Mouse (Mus musculus) embryonic facial prominence, embryonic 12.5 days (tissue): ENCODE data around the gene Ms4a4c. TPM values are rescaled to one million over a fixed set of nuclear protein-coding genes. Genes with fewer than 3 reads are reported as not detected.

Experiments
- ATAC-seq: fragments of 200-750 bp; cut with Nextera tagmentation; 2 replicates; pipeline ENCODE4 v1.8.0; 2017; ENCODE audit not compliant: insufficient number of reproducible peaks, insufficient read depth, low FRiP score, low TSS enrichment
- H3K27ac ChIP-seq: fragments of 300-500 bp; sonication (generic); 2 replicates; pipeline ENCODE4 v1.5.1; 2016; ENCODE audit warnings: mild to moderate bottlenecking
- H3K27me3 ChIP-seq: fragments of 300-500 bp; sonication (generic); 2 replicates; pipeline ENCODE4 v1.6.1; 2016; ENCODE audit warnings: mild to moderate bottlenecking, moderate library complexity
- H3K36me3 ChIP-seq: fragments of 300-500 bp; sonication (generic); 2 replicates; pipeline ENCODE4 v1.6.1; 2016; ENCODE audit warnings: mild to moderate bottlenecking
- H3K4me1 ChIP-seq: fragments of 300-500 bp; sonication (generic); 2 replicates; pipeline ENCODE4 v1.6.1; 2016
- H3K4me2 ChIP-seq: fragments of 300-500 bp; sonication (generic); replicated peaks from 2 replicates; pipeline ENCODE4 v1.6.1; 2016; ENCODE audit warnings: mild to moderate bottlenecking, moderate library complexity
- H3K4me3 ChIP-seq: fragments of 300-500 bp; sonication (generic); 2 replicates; pipeline ENCODE4 v1.5.1; 2016; ENCODE audit warnings: mild to moderate bottlenecking
- H3K9ac ChIP-seq: fragments of 300-500 bp; sonication (generic); 2 replicates; pipeline ENCODE4 v1.6.1; 2016; ENCODE audit warnings: mild to moderate bottlenecking, moderate library complexity
- H3K9me3 ChIP-seq: fragments of 300-500 bp; sonication (generic); 2 replicates; pipeline ENCODE4 v1.6.1; 2016; ENCODE audit warnings: mild to moderate bottlenecking, moderate library complexity
- WGBS: fragments of 180-500 bp; shearing (Covaris S2); methylation state at CpG from one replicate; pipeline ENCODE4 v1.1.7; 2016; 5-methylcytosine and 5-hydroxymethylcytosine counted together
- polyA plus RNA-seq: library from polyadenylated mRNA; unstranded; fragments of >200 nt; fragmentation: Nextera tagmentation; extraction: Ambion mirVana; gene quantifications from 2 replicates; pipeline ENCODE4 v1.2.1, GENCODE M21; 2016

The Ms4a4c gene
- 0.43 and 0.57 TPM in 2 replicates for polyA plus RNA-seq

- no peaks in the 10 kb centered on the region for H3K9me3 ChIP-seq
- ATAC-seq = no peak
- no peak within 1 kb of the TSS for H3K4me3 ChIP-seq
- no peaks in the 10 kb centered on the region for H3K36me3 ChIP-seq
- H3K27ac ChIP-seq = no peak within 1 kb of the TSS
- no peaks in the 10 kb centered on the region for H3K4me1 ChIP-seq
- no peak within 1 kb of the TSS for H3K9ac ChIP-seq
- no peak within 1 kb of the TSS for H3K4me2 ChIP-seq
- no peaks in the 10 kb centered on the region for H3K27me3 ChIP-seq
- 86% methylated on average over 3 of the region's 3 CpGs for WGBS
Measured at GRCm38 (mm10) chr19:11404527-11404926, at the start of gene Ms4a4c. Ms4a4c (plus strand) TSS chr19:11404770.

DNA sequence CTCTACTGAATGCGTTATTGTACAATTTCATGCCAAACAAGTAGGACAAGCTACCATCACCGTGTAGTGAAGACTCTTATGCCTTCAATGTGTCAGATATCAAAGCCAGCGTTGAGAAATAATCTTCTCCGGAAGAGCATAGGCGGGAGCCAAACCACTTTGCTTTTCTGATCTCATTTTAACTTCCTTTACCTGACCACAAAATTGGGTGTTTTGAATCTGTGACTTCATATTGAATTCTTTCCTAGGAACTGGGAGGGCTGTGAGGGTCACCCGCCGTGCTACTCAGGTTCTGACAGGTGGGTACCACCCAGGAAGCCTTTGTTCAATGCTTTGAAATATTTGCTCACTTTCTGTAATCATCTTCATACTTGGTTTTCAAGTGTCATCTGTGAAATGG, 48.8 kb upstream of the Ms4a4c start:
- H3K4me3 ChIP-seq = no peak overlapping the region
- no peaks in the 10 kb centered on the region for H3K4me1 ChIP-seq
- H3K4me2 ChIP-seq = no peak overlapping the region
- no peaks in the 10 kb centered on the region for H3K27me3 ChIP-seq
- H3K9ac ChIP-seq = no peak overlapping the region
- no peaks in the 10 kb centered on the region for H3K36me3 ChIP-seq
- no peaks in the 10 kb centered on the region for H3K9me3 ChIP-seq
- no peak for ATAC-seq
- 81% methylated on average over 7 of the region's 7 CpGs for WGBS
- H3K27ac ChIP-seq = no peak overlapping the region

DNA sequence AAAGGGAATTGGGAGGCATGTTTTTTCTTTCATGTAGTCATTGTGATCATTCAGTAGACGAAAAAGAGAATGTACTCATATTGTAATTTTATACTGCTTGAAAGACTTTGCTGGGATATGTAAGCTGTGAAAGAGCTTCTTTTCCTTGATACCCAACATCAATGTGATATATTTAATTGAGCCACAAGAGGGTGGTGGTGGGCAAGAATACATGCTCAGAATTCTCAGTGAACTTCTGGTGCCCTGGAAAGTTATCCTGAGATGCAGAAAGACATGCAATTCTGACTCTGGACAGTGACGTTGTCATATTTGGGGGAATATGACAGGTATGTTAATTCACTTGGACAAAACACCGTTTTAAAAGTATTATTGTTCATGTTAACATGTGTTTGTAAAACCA, 44.5 kb upstream of the Ms4a4c start:
- no peak for ATAC-seq
- WGBS = 53% methylated on average over 3 of the region's 3 CpGs
- no peaks in the 10 kb centered on the region for H3K36me3 ChIP-seq

DNA sequence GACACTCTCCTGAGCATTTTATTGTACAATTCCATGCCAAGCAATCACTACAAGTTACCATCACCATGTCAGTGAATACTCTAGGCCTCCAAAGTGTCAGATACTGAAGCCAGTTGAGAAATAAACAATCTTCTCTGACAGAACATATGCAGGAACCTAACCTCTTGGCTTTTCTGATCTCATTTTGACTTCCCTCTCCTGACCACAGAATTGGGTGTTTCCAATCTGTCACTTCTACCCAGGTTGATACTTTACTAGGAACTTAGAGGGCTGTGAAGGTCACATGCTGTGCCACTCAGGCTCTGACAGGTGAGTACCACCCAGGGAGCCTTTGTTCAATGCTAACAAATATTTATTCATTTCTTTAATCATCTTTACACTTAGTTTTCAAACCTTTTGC, 42.6 kb upstream of the Ms4a4c start:
- Histone ChIP-seq H3K9me3 (no peaks in the 10 kb centered on the region), H3K27me3 (no peaks in the 10 kb centered on the region), H3K4me1 (no peaks in the 10 kb centered on the region), H3K27ac (no peak overlapping the region), H3K4me2 (no peak overlapping the region), H3K4me3 (no peak overlapping the region), H3K36me3 (no peaks in the 10 kb centered on the region), H3K9ac (no peak overlapping the region)
- ATAC-seq = no peak

More for the DNA sequence above, 44.5 kb upstream of the Ms4a4c start:
- Histone ChIP-seq H3K9me3 (no peaks in the 10 kb centered on the region), H3K27me3 (no peaks in the 10 kb centered on the region), H3K9ac (no peak overlapping the region), H3K27ac (no peak overlapping the region), H3K4me3 (no peak overlapping the region), H3K4me1 (no peaks in the 10 kb centered on the region), H3K4me2 (no peak overlapping the region)

GRCm38 (mm10) chr19:11368310-11368709, 36.3 kb upstream of the Ms4a4c start:
- H3K4me2 ChIP-seq = no peak overlapping the region
- ATAC-seq = no peak
- 82% methylated on average over 3 of the region's 3 CpGs for WGBS
- no peak overlapping the region for H3K9ac ChIP-seq
- H3K9me3 ChIP-seq = no peaks in the 10 kb centered on the region
- no peak overlapping the region for H3K27ac ChIP-seq
- H3K27me3 ChIP-seq = no peaks in the 10 kb centered on the region
- H3K36me3 ChIP-seq = no peaks in the 10 kb centered on the region
- no peaks in the 10 kb centered on the region for H3K4me1 ChIP-seq
- H3K4me3 ChIP-seq = no peak overlapping the region

DNA sequence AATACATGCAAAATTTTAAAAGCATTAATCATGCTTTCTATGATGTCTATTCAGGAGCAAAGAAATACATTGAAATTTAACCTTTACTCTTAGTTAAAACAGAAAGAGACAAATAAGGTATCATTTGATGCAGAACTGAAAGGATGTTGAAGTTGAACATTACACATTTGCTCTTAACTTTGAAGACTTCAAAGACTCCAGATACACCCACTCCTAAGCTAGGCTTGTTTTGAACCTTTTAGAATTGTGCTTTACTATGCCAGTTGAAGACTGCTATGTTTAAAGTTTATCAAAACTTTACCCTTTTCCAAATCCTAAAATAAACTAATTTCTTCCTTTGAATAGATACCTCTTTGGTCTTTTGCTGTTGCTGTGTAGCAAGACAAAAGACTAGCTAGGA, 33.4 kb upstream of the Ms4a4c start:
- Histone ChIP-seq H3K27me3 (no peaks in the 10 kb centered on the region), H3K36me3 (no peaks in the 10 kb centered on the region), H3K4me2 (no peak overlapping the region), H3K4me1 (no peaks in the 10 kb centered on the region), H3K9me3 (no peaks in the 10 kb centered on the region), H3K27ac (no peak overlapping the region), H3K9ac (no peak overlapping the region), H3K4me3 (no peak overlapping the region)
- no peak for ATAC-seq

DNA sequence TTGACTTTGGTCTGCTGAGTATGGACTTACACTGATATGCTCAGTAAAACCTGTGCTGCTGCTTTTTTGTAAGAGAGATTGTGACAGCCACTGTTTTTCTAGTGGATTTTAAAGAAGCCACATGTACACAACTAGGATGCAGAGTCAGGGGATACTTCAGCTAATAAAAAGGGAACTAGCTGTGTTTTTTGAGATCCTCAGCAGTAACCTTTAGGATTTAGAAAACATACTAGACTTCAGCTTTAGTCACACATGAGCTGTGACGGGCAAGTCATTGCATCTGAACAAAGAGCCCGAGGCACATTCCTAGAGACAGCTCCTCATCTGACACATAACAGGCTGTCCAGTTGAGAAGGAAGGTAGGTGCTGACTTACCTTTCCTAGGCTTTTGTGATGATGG, 29.3 kb upstream of the Ms4a4c start, which contains the start of gene Ms4a4a:
Gene Ms4a4a (plus strand): TSS at position 251 of the 400 bp plus-strand sequence.
- no peak for ATAC-seq
- Histone ChIP-seq H3K9me3 (no peaks in the 10 kb centered on the region), H3K36me3 (no peaks in the 10 kb centered on the region), H3K4me1 (no peaks in the 10 kb centered on the region), H3K9ac (no peak within 1 kb of the TSS), H3K27ac (no peak within 1 kb of the TSS), H3K27me3 (no peaks in the 10 kb centered on the region), H3K4me2 (no peak within 1 kb of the TSS), H3K4me3 (no peak within 1 kb of the TSS)
- 54% methylated on average over 2 of the region's 2 CpGs for WGBS

DNA sequence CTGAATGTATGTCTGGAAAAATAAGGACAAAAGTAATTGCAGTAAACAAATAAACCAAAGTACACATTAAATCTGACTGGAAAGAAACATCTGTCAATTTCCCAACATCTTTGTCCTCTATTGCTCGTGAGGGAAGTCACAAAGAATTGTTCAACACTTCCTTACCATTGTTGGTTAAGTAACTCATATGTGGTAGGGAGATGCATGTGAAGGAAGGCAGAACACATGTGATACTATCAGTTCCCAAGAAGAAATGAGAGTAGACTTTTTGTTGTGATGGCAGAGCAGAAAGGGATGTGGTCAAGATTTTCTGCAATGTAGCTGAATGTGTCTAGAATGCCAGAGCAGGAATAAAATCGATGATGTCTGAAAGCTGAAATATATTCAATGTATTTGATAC, 28.2 kb upstream of the Ms4a4c start:
- no peaks in the 10 kb centered on the region for H3K36me3 ChIP-seq
- no peak for ATAC-seq

DNA sequence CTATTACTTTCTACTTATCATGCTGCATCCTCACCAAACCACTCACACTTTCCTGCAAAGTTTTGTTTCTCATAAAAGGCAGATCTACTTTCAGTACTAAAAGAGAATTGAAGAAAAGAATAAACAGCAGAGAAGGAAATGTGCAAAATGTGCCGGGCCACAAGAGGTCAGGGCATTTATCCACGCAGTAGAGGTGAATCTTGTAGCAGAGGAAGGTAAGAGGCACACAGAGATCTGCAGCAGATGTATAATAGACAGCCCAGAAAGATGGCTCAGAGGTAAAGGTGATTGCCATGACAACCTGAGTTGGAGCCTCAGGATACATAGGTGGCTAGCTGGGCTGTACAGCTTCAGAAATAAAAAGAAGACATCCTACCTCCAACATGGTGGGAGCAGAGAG, 17.5 kb upstream of the Ms4a4c start:
- 69% methylated on average over 2 of the region's 2 CpGs for WGBS
- Histone ChIP-seq H3K4me1 (no peaks in the 10 kb centered on the region), H3K27ac (no peak overlapping the region), H3K4me2 (no peak overlapping the region), H3K9me3 (no peaks in the 10 kb centered on the region), H3K9ac (no peak overlapping the region), H3K27me3 (no peaks in the 10 kb centered on the region), H3K4me3 (no peak overlapping the region), H3K36me3 (no peaks in the 10 kb centered on the region)
- no peak for ATAC-seq

More for the DNA sequence above, 28.2 kb upstream of the Ms4a4c start:
- Histone ChIP-seq H3K4me2 (no peak overlapping the region), H3K27ac (no peak overlapping the region), H3K9me3 (no peaks in the 10 kb centered on the region), H3K4me3 (no peak overlapping the region), H3K4me1 (no peaks in the 10 kb centered on the region), H3K9ac (no peak overlapping the region), H3K27me3 (no peaks in the 10 kb centered on the region)
- 80% methylated on average over 2 of the region's 2 CpGs for WGBS

- Histone ChIP-seq H3K9ac (no peak overlapping the region), H3K4me2 (no peak overlapping the region), H3K9me3 (no peaks in the 10 kb centered on the region), H3K36me3 (no peaks in the 10 kb centered on the region), H3K27me3 (no peaks in the 10 kb centered on the region), H3K27ac (no peak overlapping the region), H3K4me1 (no peaks in the 10 kb centered on the region), H3K4me3 (no peak overlapping the region)
- no peak for ATAC-seq
- WGBS = 86% methylated on average over 4 of the region's 4 CpGs
Measured at GRCm38 (mm10) chr19:11387685-11388084, 16.9 kb upstream of the Ms4a4c start.

GRCm38 (mm10) chr19:11388949-11389348, 15.6 kb upstream of the Ms4a4c start:
- H3K36me3 ChIP-seq = no peaks in the 10 kb centered on the region
- H3K27ac ChIP-seq = no peak overlapping the region
- H3K27me3 ChIP-seq = no peaks in the 10 kb centered on the region
- H3K4me3 ChIP-seq = no peak overlapping the region
- H3K9me3 ChIP-seq = no peaks in the 10 kb centered on the region
- H3K4me1 ChIP-seq = no peaks in the 10 kb centered on the region
- 83% methylated on average over 2 of the region's 2 CpGs for WGBS
- H3K4me2 ChIP-seq = no peak overlapping the region
- no peak for ATAC-seq
- no peak overlapping the region for H3K9ac ChIP-seq

- H3K27me3 ChIP-seq = no peaks in the 10 kb centered on the region
- no peaks in the 10 kb centered on the region for H3K4me1 ChIP-seq
- no peak overlapping the region for H3K27ac ChIP-seq
- H3K9ac ChIP-seq = no peak overlapping the region
- no peaks in the 10 kb centered on the region for H3K9me3 ChIP-seq
- H3K36me3 ChIP-seq = no peaks in the 10 kb centered on the region
- no peak for ATAC-seq
- H3K4me2 ChIP-seq = no peak overlapping the region
- no peak overlapping the region for H3K4me3 ChIP-seq
Measured at GRCm38 (mm10) chr19:11395769-11396168, 8.8 kb upstream of the Ms4a4c start.

DNA sequence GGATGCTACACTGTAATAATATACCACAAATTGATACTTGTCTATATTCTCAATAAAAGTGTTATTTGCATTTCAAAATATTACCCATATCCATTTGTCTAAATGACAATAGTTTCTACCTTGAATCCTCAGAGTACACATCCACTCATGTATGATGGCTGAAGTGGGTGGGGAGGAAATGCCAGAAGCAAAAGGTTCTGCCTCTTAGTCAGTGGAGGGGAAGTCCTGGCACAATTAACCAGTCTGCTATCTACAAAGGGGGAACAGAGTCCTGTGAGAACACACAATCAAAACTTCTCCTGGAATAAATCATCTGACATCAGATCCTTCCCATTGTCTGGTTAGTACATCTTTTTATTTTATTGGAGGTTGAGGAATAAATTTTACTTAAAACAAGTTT, 2.9 kb downstream of the Ms4a4c start:
- no peak overlapping the region for H3K27ac ChIP-seq
- no peaks in the 10 kb centered on the region for H3K9me3 ChIP-seq
- H3K4me2 ChIP-seq = no peak overlapping the region
- H3K27me3 ChIP-seq = no peaks in the 10 kb centered on the region
- no peaks in the 10 kb centered on the region for H3K4me1 ChIP-seq
- no peaks in the 10 kb centered on the region for H3K36me3 ChIP-seq
- no peak for ATAC-seq
- no peak overlapping the region for H3K9ac ChIP-seq
- no peak overlapping the region for H3K4me3 ChIP-seq
